Mouse (Mus musculus): ENCODE measurements around the gene Prkar2a.
A peak's percentile ranks its signal among the peaks of the same experiment; 100 is the strongest.

GRCm38 (mm10) chr9:108776614-108777013 is 87.5 kb downstream of the Prkar2a start:
- no peak for TF ChIP-seq E2F4 (IDR thresholded peaks at IDR 0.05; ENCODE audit: insufficient read depth)
- no peak for TF ChIP-seq POLR2A (IDR thresholded peaks at IDR 0.05; ENCODE audit: insufficient read length, low read depth)
- TF ChIP-seq MYOD1 (IDR thresholded peaks at IDR 0.05; ENCODE audit: control insufficient read depth in 1 of 3, insufficient read length in 2 of 3, low read depth in 2 of 3), result peak in 1 of 3 experiments; percentile 36
